Comparison of ENCODE assay signal across 13 mouse cellular contexts in the genomic region with DNA sequence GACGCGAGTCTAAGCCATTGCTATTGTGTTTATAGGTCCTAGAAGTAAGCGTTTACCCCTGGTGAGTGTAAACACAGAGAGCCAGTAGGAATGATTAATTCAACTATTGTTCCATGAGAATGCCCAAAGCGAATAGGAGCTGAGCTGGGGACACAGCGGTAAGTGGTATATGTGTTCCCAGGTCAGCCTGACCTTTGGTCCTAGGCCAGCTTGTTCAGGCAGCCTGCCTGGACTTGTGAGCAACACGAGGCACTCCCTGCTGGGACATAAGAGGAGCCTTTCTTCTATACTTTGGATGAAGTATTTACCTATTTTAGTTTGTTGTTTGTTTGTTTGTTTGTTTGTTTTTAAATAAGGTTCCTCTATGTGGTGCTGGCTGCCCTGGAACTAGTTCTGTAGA.
A peak's percentile ranks its signal among the peaks of the same experiment; 100 is the strongest.
DNase-seq lines count a peak whose midpoint lies in the region; ATAC-seq and TF ChIP-seq lines count a peak whose summit lies in the region.
"Had no signal": no experiment of that assay in that cellular context is flagged by ENCODE, and none has a peak within 500 bp of the region (broad histone marks: within the 10 kb centered on the region; RNA-seq: fewer than 3 reads in every experiment).

No protein-coding gene starts in this region.

- H3K4me1 ChIP-seq in midbrain, embryonic 14.5 days (ENCODE audit: control insufficient read depth, insufficient read depth, low read length) = no peaks in the 10 kb centered on the region
- H3K4me1 ChIP-seq in forebrain, embryonic 16.5 days (replicated peaks; ENCODE audit: control insufficient read depth, insufficient read depth, low read length) = no peaks in the 10 kb centered on the region
- H3K4me1 ChIP-seq: neural tube, embryonic 12.5 days had no signal

- peak; percentile 70 for DNase-seq in gastrocnemius, adult 2 months
- no peak for DNase-seq in gastrocnemius, postnatal 4 days (ENCODE audit: low spot score in 2 of 2)
- peak; percentile 29 to 50 for DNase-seq in lung, adult 18-20 months
- DNase-seq in lung, postnatal 25 days (ENCODE audit: low spot score) = no peak
- DNase-seq in kidney, adult 9 months = peak; percentile 63
- peak; percentile 37 for DNase-seq in skeletal muscle tissue, adult 2 months (ENCODE audit: low read depth, low spot score)
- DNase-seq in midbrain, embryonic 14.5 days = no peak
- DNase-seq: thymus, postnatal 14 days had no signal

- intact Hi-C loops in gastrocnemius, adult 2 months (cut with DNase I) = no loop called here

- H3K4me2 ChIP-seq in midbrain, embryonic 14.5 days (ENCODE audit: low read length) = no peak overlapping the region
- no peak overlapping the region for H3K4me2 ChIP-seq in forebrain, embryonic 16.5 days (ENCODE audit: low read length)
- H3K4me2 ChIP-seq: midbrain, embryonic 13.5 days; neural tube, embryonic 12.5 days had no signal

- peak overlapping the region; percentile 73 for H3K27ac ChIP-seq in gastrocnemius, adult 2 months
- no peak overlapping the region for H3K27ac ChIP-seq in midbrain, embryonic 14.5 days (replicated peaks; ENCODE audit: low read depth, low read length)
- no peak overlapping the region for H3K27ac ChIP-seq in forebrain, embryonic 16.5 days (ENCODE audit: low read length)
- H3K27ac ChIP-seq: midbrain, embryonic 13.5 days; neural tube, embryonic 12.5 days had no signal

- TF ChIP-seq CTCF in gastrocnemius, adult 2 months (IDR thresholded peaks at IDR 0.05) = no peak

- no peak for ATAC-seq in midbrain, embryonic 14.5 days (ENCODE audit: low FRiP score, low TSS enrichment)
- no peak for ATAC-seq in forebrain, embryonic 16.5 days
- ATAC-seq: lung, postnatal 0 days; midbrain, embryonic 13.5 days had no signal

- no peaks in the 10 kb centered on the region for H3K27me3 ChIP-seq in midbrain, embryonic 14.5 days (ENCODE audit: control insufficient read depth, insufficient read depth, low read length)
- H3K27me3 ChIP-seq in forebrain, embryonic 16.5 days (replicated peaks; ENCODE audit: control insufficient read depth, insufficient read depth, low read length) = no peaks in the 10 kb centered on the region
- H3K27me3 ChIP-seq: midbrain, embryonic 13.5 days; neural tube, embryonic 12.5 days had no signal

- H3K36me3 ChIP-seq in midbrain, embryonic 14.5 days (ENCODE audit: control insufficient read depth, insufficient read depth, low read length) = peaks cover 24% of the 10 kb centered on the region; the same call in 1 of the 2 replicates
- H3K36me3 ChIP-seq in forebrain, embryonic 16.5 days (ENCODE audit: control insufficient read depth, insufficient read depth) = no peaks in the 10 kb centered on the region

- H3K9ac ChIP-seq in midbrain, embryonic 14.5 days (replicated peaks; ENCODE audit: low read length) = no peak overlapping the region
- no peak overlapping the region for H3K9ac ChIP-seq in forebrain, embryonic 16.5 days (replicated peaks; ENCODE audit: low read depth, low read length)
- H3K9ac ChIP-seq: midbrain, embryonic 13.5 days; neural tube, embryonic 12.5 days had no signal

- no peaks in the 10 kb centered on the region for H3K9me3 ChIP-seq in midbrain, embryonic 14.5 days (ENCODE audit: control insufficient read depth, low read length)
- H3K9me3 ChIP-seq in forebrain, embryonic 16.5 days (ENCODE audit: control insufficient read depth, low read length) = no peaks in the 10 kb centered on the region
- H3K9me3 ChIP-seq: G1E; midbrain, embryonic 13.5 days; neural tube, embryonic 12.5 days had no signal

- WGBS in midbrain, embryonic 14.5 days = 77% methylated on average over 6 of the region's 6 CpGs
- 54% methylated on average over 6 of the region's 6 CpGs for WGBS in forebrain, embryonic 16.5 days

- H3K4me3 ChIP-seq in gastrocnemius, adult 2 months = no peak overlapping the region
- H3K4me3 ChIP-seq in midbrain, embryonic 14.5 days (replicated peaks; ENCODE audit: low read depth, low read length) = no peak overlapping the region
- no peak overlapping the region for H3K4me3 ChIP-seq in forebrain, embryonic 16.5 days (replicated peaks; ENCODE audit: low read length)
- H3K4me3 ChIP-seq: midbrain, embryonic 13.5 days; neural tube, embryonic 12.5 days had no signal

Comparison
In these comparisons a context has a peak if more than half of its experiments do, and no peak if none do; other contexts are left out.
1. DNase-seq: peak in gastrocnemius, adult 2 months (single experiment), lung, adult 18-20 months (2 of 2), kidney, adult 9 months (single experiment) and skeletal muscle tissue, adult 2 months (single experiment); none in gastrocnemius, postnatal 4 days (0 of 2), lung, postnatal 25 days (single experiment) and midbrain, embryonic 14.5 days (single experiment).